Mouse (Mus musculus) midbrain, embryonic 16.5 days (tissue): Measurements from ENCODE around the gene Cd82. TPM values are rescaled to one million over a fixed set of nuclear protein-coding genes. Genes with fewer than 3 reads are reported as not detected.

ENCODE experiments used
- ATAC-seq: fragments of 200-750 bp; cut with Nextera tagmentation; 2 replicates; pipeline ENCODE4 v1.8.0; 2017; ENCODE audit warnings: moderate TSS enrichment
- H3K27ac ChIP-seq: fragments of 300-500 bp; sonication (generic); 2 replicates; pipeline ENCODE4 v1.5.1; 2014; ENCODE audit warnings: mild to moderate bottlenecking, low read length, mixed read lengths
- H3K27me3 ChIP-seq: fragments of 300-500 bp; sonication (generic); 2 replicates; pipeline ENCODE4 v1.6.1; 2014; ENCODE audit warnings: low read depth, low read length, mixed read lengths; ENCODE audit not compliant: control insufficient read depth, insufficient read depth
- H3K36me3 ChIP-seq: fragments of 300-500 bp; sonication (generic); 2 replicates; pipeline ENCODE4 v1.6.1; 2014; ENCODE audit warnings: mild to moderate bottlenecking, low read length, moderate library complexity, mixed read lengths; ENCODE audit not compliant: control insufficient read depth, insufficient read depth
- H3K4me1 ChIP-seq: fragments of 300-500 bp; sonication (generic); 2 replicates; pipeline ENCODE4 v1.6.1; 2014; ENCODE audit warnings: mild to moderate bottlenecking, low read length, mixed read lengths; ENCODE audit not compliant: control insufficient read depth, insufficient read depth
- H3K4me2 ChIP-seq: fragments of 300-500 bp; sonication (generic); 2 replicates; pipeline ENCODE4 v1.6.1; 2014; ENCODE audit warnings: mild to moderate bottlenecking, low read length, mixed read lengths
- H3K4me3 ChIP-seq: fragments of 300-500 bp; sonication (generic); 2 replicates; pipeline ENCODE4 v1.5.1; 2014; ENCODE audit warnings: low read depth, mild to moderate bottlenecking, low read length, moderate library complexity, mixed read lengths
- H3K9ac ChIP-seq: fragments of 300-500 bp; sonication (generic); 2 replicates; pipeline ENCODE4 v1.6.1; 2014; ENCODE audit warnings: low read depth, low read length, mixed read lengths
- H3K9me3 ChIP-seq: fragments of 300-500 bp; sonication (generic); replicated peaks from 2 replicates; pipeline ENCODE4 v1.6.1; 2014; ENCODE audit warnings: mild to moderate bottlenecking, low read length, mixed read lengths; ENCODE audit not compliant: control insufficient read depth, poor library complexity, severe bottlenecking
- WGBS: fragments of 180-500 bp; shearing (Covaris S2); extraction: QIAGEN DNeasy Blood & Tissue Kit; methylation state at CpG from one replicate; pipeline ENCODE4 v1.1.7; 2014; 5-methylcytosine and 5-hydroxymethylcytosine counted together
- polyA plus RNA-seq: library from polyadenylated mRNA; unstranded; fragments of >200 nt; fragmentation: Nextera tagmentation; extraction: Ambion mirVana; gene quantifications from 2 replicates; pipeline ENCODE4 v1.2.1, GENCODE M21; 2015

Gene Cd82
- polyA plus RNA-seq, 1 experiment from 2014 or later = 19.5 TPM

- H3K27me3 ChIP-seq = no peaks in the 10 kb centered on the region
- no peak overlapping the region for H3K4me2 ChIP-seq
- no peaks in the 10 kb centered on the region for H3K36me3 ChIP-seq
- no peak for ATAC-seq
- no peaks in the 10 kb centered on the region for H3K4me1 ChIP-seq
- no peak overlapping the region for H3K27ac ChIP-seq
- no peaks in the 10 kb centered on the region for H3K9me3 ChIP-seq
- WGBS = 48% methylated on average over 12 of the region's 12 CpGs
- no peak overlapping the region for H3K4me3 ChIP-seq
- H3K9ac ChIP-seq = no peak overlapping the region
Measured at GRCm38 (mm10) chr2:93439812-93440559, 23.0 kb downstream of the Cd82 start.

DNA sequence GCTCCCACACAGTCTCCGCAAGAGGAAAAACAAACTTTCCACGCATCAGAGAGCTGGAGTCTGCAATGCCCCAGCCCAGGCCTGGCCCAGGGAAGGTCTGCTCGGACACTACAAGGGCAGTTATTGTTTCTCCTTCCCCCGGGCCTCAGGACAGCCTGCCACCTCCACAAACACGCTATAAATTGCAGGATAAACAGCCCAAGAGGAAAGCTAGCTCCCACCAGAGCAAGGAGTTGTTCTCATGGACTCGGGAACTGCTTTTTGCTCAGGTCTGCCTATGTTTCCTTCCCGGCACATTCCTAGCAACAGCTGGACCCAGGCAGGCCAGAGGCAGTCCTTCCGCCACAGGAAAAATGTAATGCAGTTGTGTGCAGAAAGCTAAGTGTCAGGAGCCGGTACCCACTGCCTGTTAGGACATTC is 23.6 kb downstream of the Cd82 start:
- WGBS = 54% methylated on average over 9 of the region's 9 CpGs
- no peaks in the 10 kb centered on the region for H3K27me3 ChIP-seq
- no peak for ATAC-seq
- no peaks in the 10 kb centered on the region for H3K36me3 ChIP-seq
- H3K4me1 ChIP-seq = no peaks in the 10 kb centered on the region
- no peak overlapping the region for H3K4me3 ChIP-seq
- H3K9me3 ChIP-seq = no peaks in the 10 kb centered on the region
- H3K4me2 ChIP-seq = no peak overlapping the region
- H3K27ac ChIP-seq = no peak overlapping the region
- H3K9ac ChIP-seq = no peak overlapping the region

DNA sequence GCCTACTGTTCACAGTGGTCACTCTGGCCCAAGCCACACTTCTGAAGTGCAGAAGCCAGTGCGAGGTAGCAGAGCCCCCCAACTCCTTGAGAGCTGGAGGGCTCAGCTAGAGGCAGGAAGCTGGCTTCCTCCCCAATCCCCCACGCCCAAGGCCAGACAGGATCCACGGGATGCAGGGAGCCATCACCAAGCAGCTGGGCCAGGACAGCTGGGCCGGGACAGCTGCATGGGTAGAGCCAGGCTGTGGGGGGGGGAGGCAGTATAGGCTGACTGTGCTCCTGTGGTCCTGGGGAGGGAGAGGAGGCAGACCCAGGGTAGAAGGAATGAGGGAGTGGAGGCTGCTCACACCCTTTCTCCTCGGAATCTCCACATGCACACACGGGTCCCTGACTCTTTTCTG is 24.6 kb downstream of the Cd82 start:
- no peak for ATAC-seq
- 69% methylated on average over 6 of the region's 6 CpGs for WGBS
- no peaks in the 10 kb centered on the region for H3K27me3 ChIP-seq
- H3K4me2 ChIP-seq = no peak overlapping the region
- no peak overlapping the region for H3K9ac ChIP-seq
- H3K4me3 ChIP-seq = no peak overlapping the region
- no peaks in the 10 kb centered on the region for H3K4me1 ChIP-seq
- no peak overlapping the region for H3K27ac ChIP-seq
- H3K36me3 ChIP-seq = no peaks in the 10 kb centered on the region
- H3K9me3 ChIP-seq = no peaks in the 10 kb centered on the region

GRCm38 (mm10) chr2:93435577-93435976 is 27.4 kb downstream of the Cd82 start:
- no peaks in the 10 kb centered on the region for H3K9me3 ChIP-seq
- 89% methylated on average over 4 of the region's 4 CpGs for WGBS
- no peak overlapping the region for H3K4me3 ChIP-seq
- no peak overlapping the region for H3K9ac ChIP-seq
- ATAC-seq = no peak
- H3K4me1 ChIP-seq = no peaks in the 10 kb centered on the region
- H3K36me3 ChIP-seq = no peaks in the 10 kb centered on the region
- H3K27me3 ChIP-seq = no peaks in the 10 kb centered on the region
- H3K27ac ChIP-seq = no peak overlapping the region
- H3K4me2 ChIP-seq = no peak overlapping the region

DNA sequence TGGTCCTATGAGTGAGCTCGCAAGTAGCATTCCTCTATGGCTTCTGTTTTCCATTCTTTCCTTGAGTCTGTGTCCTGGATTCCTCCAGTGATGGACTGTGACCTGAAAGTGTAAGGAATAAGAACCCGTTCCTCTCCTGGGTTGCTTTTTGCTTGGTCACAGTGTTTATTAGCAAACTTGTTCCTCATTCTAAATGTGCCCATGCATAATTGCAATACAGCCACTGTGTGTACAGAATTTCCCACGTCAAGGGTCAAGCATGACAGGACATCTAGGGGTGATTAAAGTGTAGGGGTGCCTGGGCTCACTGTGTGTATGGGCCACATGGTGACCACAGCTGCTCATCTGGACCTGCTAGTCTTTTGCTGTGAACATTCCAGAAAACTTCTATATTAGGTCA is 28.0 kb downstream of the Cd82 start:
- H3K4me1 ChIP-seq = no peaks in the 10 kb centered on the region
- H3K9me3 ChIP-seq = no peaks in the 10 kb centered on the region
- H3K27me3 ChIP-seq = no peaks in the 10 kb centered on the region
- H3K4me3 ChIP-seq = no peak overlapping the region
- H3K27ac ChIP-seq = no peak overlapping the region
- H3K36me3 ChIP-seq = no peaks in the 10 kb centered on the region
- 93% methylated on average over 3 of the region's 3 CpGs for WGBS
- no peak for ATAC-seq
- no peak overlapping the region for H3K9ac ChIP-seq
- H3K4me2 ChIP-seq = no peak overlapping the region

DNA sequence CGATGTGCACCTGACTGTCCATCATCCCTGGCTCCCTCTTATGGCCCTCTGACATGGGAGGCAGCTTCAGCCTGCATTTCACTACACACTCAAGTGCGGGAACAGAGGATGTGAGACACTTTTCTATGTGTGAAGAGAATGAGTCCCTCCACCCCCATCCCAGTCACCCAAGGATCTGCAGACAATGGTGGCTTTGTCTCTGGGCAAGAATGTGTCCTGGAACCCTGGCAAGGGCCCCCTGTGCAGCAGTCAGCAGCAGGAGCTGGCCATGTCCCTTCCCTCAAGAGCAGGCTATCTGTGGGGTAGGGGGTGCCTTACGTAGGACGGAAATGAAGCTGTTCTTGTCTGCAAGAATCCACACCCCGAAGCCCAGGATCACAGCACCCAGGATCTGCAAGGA is 29.4 kb downstream of the Cd82 start:
- no peak overlapping the region for H3K4me2 ChIP-seq
- no peak overlapping the region for H3K4me3 ChIP-seq
- no peaks in the 10 kb centered on the region for H3K27me3 ChIP-seq
- H3K9ac ChIP-seq = no peak overlapping the region
- no peaks in the 10 kb centered on the region for H3K36me3 ChIP-seq
- H3K27ac ChIP-seq = no peak overlapping the region
- H3K9me3 ChIP-seq = no peaks in the 10 kb centered on the region
- no peaks in the 10 kb centered on the region for H3K4me1 ChIP-seq
- 66% methylated on average over 5 of the region's 5 CpGs for WGBS
- ATAC-seq = no peak

GRCm38 (mm10) chr2:93432600-93433389 is 30.1 kb downstream of the Cd82 start:
- Histone ChIP-seq H3K27ac (no peak overlapping the region), H3K4me3 (no peak overlapping the region), H3K9me3 (no peaks in the 10 kb centered on the region), H3K27me3 (no peaks in the 10 kb centered on the region), H3K36me3 (no peaks in the 10 kb centered on the region), H3K9ac (no peak overlapping the region), H3K4me2 (no peak overlapping the region), H3K4me1 (no peaks in the 10 kb centered on the region)
- ATAC-seq = no peak
- WGBS = 81% methylated on average over 6 of the region's 6 CpGs

DNA sequence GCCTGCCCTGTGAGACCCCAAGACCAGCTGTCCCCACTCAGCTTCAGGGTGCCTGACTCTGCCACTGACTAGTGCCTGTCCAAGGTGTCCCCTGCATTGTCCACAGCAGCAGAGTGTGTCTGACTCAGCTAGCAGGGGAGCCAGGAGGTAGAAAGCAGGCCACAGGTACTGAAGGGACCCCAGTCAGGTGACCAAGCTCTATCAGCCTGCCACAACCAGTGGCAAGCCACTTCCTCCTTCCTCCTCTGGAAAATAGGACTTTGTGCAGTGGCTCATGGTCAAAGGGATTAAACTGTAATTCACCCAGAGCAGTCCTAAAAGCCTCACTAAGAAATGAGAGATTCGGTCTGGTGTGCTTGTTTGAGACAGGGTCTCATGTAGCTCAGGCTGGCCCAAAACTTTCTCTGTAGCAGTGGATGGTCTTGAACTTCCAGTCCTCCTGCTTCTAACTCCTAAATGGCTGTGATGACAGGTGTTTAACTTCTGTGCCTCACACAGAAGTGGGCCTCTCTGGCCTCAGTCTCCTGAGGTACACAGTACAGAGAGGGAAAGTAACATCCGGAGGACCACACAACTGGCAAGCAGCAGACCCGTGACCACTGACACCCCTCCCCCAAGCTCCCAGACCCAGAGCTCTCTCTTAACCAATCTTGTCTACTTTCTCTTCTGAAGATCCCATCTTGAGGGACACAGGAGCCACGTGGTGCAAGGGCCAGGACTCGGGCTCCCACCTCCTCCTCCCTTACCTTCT is 31.2 kb downstream of the Cd82 start:
- H3K4me3 ChIP-seq = no peak overlapping the region
- no peak overlapping the region for H3K9ac ChIP-seq
- no peaks in the 10 kb centered on the region for H3K36me3 ChIP-seq
- H3K27ac ChIP-seq = no peak overlapping the region
- no peak for ATAC-seq
- no peaks in the 10 kb centered on the region for H3K9me3 ChIP-seq
- 73% methylated on average over 5 of the region's 5 CpGs for WGBS
- no peaks in the 10 kb centered on the region for H3K27me3 ChIP-seq
- H3K4me2 ChIP-seq = no peak overlapping the region
- no peaks in the 10 kb centered on the region for H3K4me1 ChIP-seq

- Histone ChIP-seq H3K9me3 (no peaks in the 10 kb centered on the region), H3K27ac (no peak overlapping the region), H3K27me3 (no peaks in the 10 kb centered on the region), H3K9ac (no peak overlapping the region), H3K36me3 (no peaks in the 10 kb centered on the region), H3K4me1 (no peaks in the 10 kb centered on the region), H3K4me3 (no peak overlapping the region), H3K4me2 (no peak overlapping the region)
- no peak for ATAC-seq
- 80% methylated on average over 5 of the region's 5 CpGs for WGBS
Measured at GRCm38 (mm10) chr2:93430993-93431392, 31.9 kb downstream of the Cd82 start.
